Mouse (Mus musculus): Measurements from ENCODE around the gene Ggt1. TPM values are rescaled to one million over a fixed set of nuclear protein-coding genes. Genes with fewer than 3 reads are reported as not detected.

The Ggt1 gene
- polyA plus RNA-seq, 2 experiments: 0.34 to 1.3 TPM

- Histone ChIP-seq H3K4me3 (replicated peaks; ENCODE audit: low read length) (no peak overlapping the region), H3K27me3 (ENCODE audit: control insufficient read depth, insufficient read depth, low read length) (no peaks in the 10 kb centered on the region), H3K4me1 (ENCODE audit: control insufficient read depth, insufficient read depth, low read length) (no peaks in the 10 kb centered on the region), H3K36me3 (ENCODE audit: control insufficient read depth, insufficient read depth, low read length) (no peaks in the 10 kb centered on the region), H3K4me2 (replicated peaks; ENCODE audit: low read depth, low read length, severe bottlenecking) (no peak overlapping the region), H3K9me3 (ENCODE audit: control insufficient read depth, low read length) (no peaks in the 10 kb centered on the region), H3K9ac (ENCODE audit: low read depth, low read length, severe bottlenecking) (no peak overlapping the region), H3K27ac (replicated peaks; ENCODE audit: low read depth, low read length) (no peak overlapping the region)
- DNase-seq (ENCODE audit: low spot score) (no peak), ATAC-seq (ENCODE audit: low FRiP score, low read depth) (no peak)
- 45% methylated on average over 5 of the region's 5 CpGs for WGBS
- no peak for TF ChIP-seq POLR2A (IDR thresholded peaks at IDR 0.05; ENCODE audit: borderline replicate concordance, extremely low read depth, insufficient read depth, insufficient read length)
Measured at GRCm38 (mm10) chr10:75568029-75568428, 6.6 kb downstream of the Ggt1 start.

GRCm38 (mm10) chr10:75568441-75568840 is 7.0 kb downstream of the Ggt1 start:
- DNase-seq (ENCODE audit: low spot score) (no peak), ATAC-seq (ENCODE audit: low FRiP score, low read depth) (no peak)
- Histone ChIP-seq H3K27ac (replicated peaks; ENCODE audit: low read depth, low read length) (no peak overlapping the region), H3K9me3 (ENCODE audit: control insufficient read depth, low read length) (no peaks in the 10 kb centered on the region), H3K4me1 (ENCODE audit: control insufficient read depth, insufficient read depth, low read length) (no peaks in the 10 kb centered on the region), H3K4me2 (replicated peaks; ENCODE audit: low read depth, low read length, severe bottlenecking) (no peak overlapping the region), H3K4me3 (replicated peaks; ENCODE audit: low read length) (no peak overlapping the region), H3K36me3 (ENCODE audit: control insufficient read depth, insufficient read depth, low read length) (no peaks in the 10 kb centered on the region), H3K9ac (ENCODE audit: low read depth, low read length, severe bottlenecking) (no peak overlapping the region), H3K27me3 (ENCODE audit: control insufficient read depth, insufficient read depth, low read length) (no peaks in the 10 kb centered on the region)
- TF ChIP-seq POLR2A (IDR thresholded peaks at IDR 0.05; ENCODE audit: borderline replicate concordance, extremely low read depth, insufficient read depth, insufficient read length): no peak
- WGBS: 7% methylated on average over 11 of the region's 11 CpGs

GRCm38 (mm10) chr10:75568851-75569250 is 7.4 kb downstream of the Ggt1 start:
- WGBS: 25% methylated on average over 4 of the region's 4 CpGs
- ATAC-seq (ENCODE audit: low FRiP score, low read depth): no peak

GRCm38 (mm10) chr10:75570981-75571657 is 9.7 kb downstream of the Ggt1 start:
- no peaks in the 10 kb centered on the region for H3K9me3 ChIP-seq (ENCODE audit: control insufficient read depth, low read length)
- no peak for ATAC-seq (ENCODE audit: low FRiP score, low read depth)
- no peak for DNase-seq (ENCODE audit: low spot score)
- H3K4me3 ChIP-seq (replicated peaks; ENCODE audit: low read length): no peak overlapping the region
- 23% methylated on average over 10 of the region's 10 CpGs for WGBS
- no peak overlapping the region for H3K4me2 ChIP-seq (replicated peaks; ENCODE audit: low read depth, low read length, severe bottlenecking)
- TF ChIP-seq POLR2A (IDR thresholded peaks at IDR 0.05; ENCODE audit: borderline replicate concordance, extremely low read depth, insufficient read depth, insufficient read length): no peak
- H3K27me3 ChIP-seq (ENCODE audit: control insufficient read depth, insufficient read depth, low read length): no peaks in the 10 kb centered on the region
- H3K36me3 ChIP-seq (ENCODE audit: control insufficient read depth, insufficient read depth, low read length): no peaks in the 10 kb centered on the region
- no peak overlapping the region for H3K9ac ChIP-seq (ENCODE audit: low read depth, low read length, severe bottlenecking)
- no peaks in the 10 kb centered on the region for H3K4me1 ChIP-seq (ENCODE audit: control insufficient read depth, insufficient read depth, low read length)
- no peak overlapping the region for H3K27ac ChIP-seq (replicated peaks; ENCODE audit: low read depth, low read length)

More at GRCm38 (mm10) chr10:75568851-75569250, 7.4 kb downstream of the Ggt1 start:
- Histone ChIP-seq H3K4me3 (replicated peaks; ENCODE audit: low read length) (no peak overlapping the region), H3K27ac (replicated peaks; ENCODE audit: low read depth, low read length) (no peak overlapping the region), H3K9me3 (ENCODE audit: control insufficient read depth, low read length) (no peaks in the 10 kb centered on the region), H3K4me1 (ENCODE audit: control insufficient read depth, insufficient read depth, low read length) (no peaks in the 10 kb centered on the region), H3K36me3 (ENCODE audit: control insufficient read depth, insufficient read depth, low read length) (no peaks in the 10 kb centered on the region), H3K4me2 (replicated peaks; ENCODE audit: low read depth, low read length, severe bottlenecking) (no peak overlapping the region), H3K9ac (ENCODE audit: low read depth, low read length, severe bottlenecking) (no peak overlapping the region), H3K27me3 (ENCODE audit: control insufficient read depth, insufficient read depth, low read length) (no peaks in the 10 kb centered on the region)
- no peak for TF ChIP-seq POLR2A (IDR thresholded peaks at IDR 0.05; ENCODE audit: borderline replicate concordance, extremely low read depth, insufficient read depth, insufficient read length)
- DNase-seq (ENCODE audit: low spot score): no peak

GRCm38 (mm10) chr10:75571937-75572336 is 10.5 kb downstream of the Ggt1 start:
- H3K9me3 ChIP-seq (ENCODE audit: control insufficient read depth, low read length): no peaks in the 10 kb centered on the region
- DNase-seq (ENCODE audit: low spot score) (no peak), ATAC-seq (ENCODE audit: low FRiP score, low read depth) (no peak)
- no peak for TF ChIP-seq POLR2A (IDR thresholded peaks at IDR 0.05; ENCODE audit: borderline replicate concordance, extremely low read depth, insufficient read depth, insufficient read length)
- no peaks in the 10 kb centered on the region for H3K27me3 ChIP-seq (ENCODE audit: control insufficient read depth, insufficient read depth, low read length)
- H3K4me1 ChIP-seq (ENCODE audit: control insufficient read depth, insufficient read depth, low read length): no peaks in the 10 kb centered on the region
- no peak overlapping the region for H3K27ac ChIP-seq (replicated peaks; ENCODE audit: low read depth, low read length)
- no peak overlapping the region for H3K4me2 ChIP-seq (replicated peaks; ENCODE audit: low read depth, low read length, severe bottlenecking)
- no peak overlapping the region for H3K9ac ChIP-seq (ENCODE audit: low read depth, low read length, severe bottlenecking)
- WGBS: 46% methylated on average over 9 of the region's 9 CpGs
- H3K36me3 ChIP-seq (ENCODE audit: control insufficient read depth, insufficient read depth, low read length): no peaks in the 10 kb centered on the region
- no peak overlapping the region for H3K4me3 ChIP-seq (replicated peaks; ENCODE audit: low read length)
